Mouse (Mus musculus) lung, embryonic 14.5 days (tissue): Measurements from ENCODE around the gene Atp8b5. TPM values are rescaled to one million over a fixed set of nuclear protein-coding genes. Genes with fewer than 3 reads are reported as not detected.

Experiments used
- ATAC-seq: fragments of 200-750 bp; cut with Nextera tagmentation; 2 replicates; pipeline ENCODE4 v1.8.0; 2017; ENCODE audit warnings: mild to moderate bottlenecking, moderate TSS enrichment, moderate library complexity; ENCODE audit not compliant: insufficient read depth
- DNase-seq: peaks from one replicate; pipeline ENCODE4 v3.0.0-alpha.2; 2015
- H3K27ac ChIP-seq: fragments of 300-500 bp; sonication (generic); 2 replicates; pipeline ENCODE4 v1.5.1; 2014; ENCODE audit warnings: low read depth, mild to moderate bottlenecking, moderate library complexity
- H3K27me3 ChIP-seq: fragments of 300-500 bp; sonication (generic); 2 replicates; pipeline ENCODE4 v1.6.1; 2014; ENCODE audit warnings: low read length, control low read depth; ENCODE audit not compliant: insufficient read depth
- H3K36me3 ChIP-seq: fragments of 300-500 bp; sonication (generic); 2 replicates; pipeline ENCODE4 v1.6.1; 2014; ENCODE audit warnings: control low read depth; ENCODE audit not compliant: insufficient read depth
- H3K4me1 ChIP-seq: fragments of 300-500 bp; sonication (generic); 2 replicates; pipeline ENCODE4 v1.6.1; 2014; ENCODE audit warnings: antibody characterized with exemption, control low read depth; ENCODE audit not compliant: insufficient read depth
- H3K4me2 ChIP-seq: fragments of 300-500 bp; sonication (generic); 2 replicates; pipeline ENCODE4 v1.6.1; 2014; ENCODE audit warnings: mild to moderate bottlenecking
- H3K4me3 ChIP-seq: fragments of 300-500 bp; sonication (generic); 2 replicates; pipeline ENCODE4 v1.5.1; 2014; ENCODE audit warnings: low read depth, low read length
- H3K9ac ChIP-seq: fragments of 300-500 bp; sonication (generic); 2 replicates; pipeline ENCODE4 v1.6.1; 2014
- H3K9me3 ChIP-seq: fragments of 300-500 bp; sonication (generic); 2 replicates; pipeline ENCODE4 v1.6.1; 2016; ENCODE audit warnings: low read depth, low read length, control low read depth
- CTCF ChIP-seq: IDR thresholded peaks from 2 replicates; pipeline ENCODE4 v1.5.1; 2016; ENCODE audit warnings: antibody characterized with exemption, low read depth
- WGBS: fragments of 180-500 bp; shearing (Covaris S2); extraction: QIAGEN DNeasy Blood & Tissue Kit; methylation state at CpG from one replicate; pipeline ENCODE4 v1.1.7; 2014; 5-methylcytosine and 5-hydroxymethylcytosine counted together
- polyA plus RNA-seq: library from polyadenylated mRNA; unstranded; fragments of >200 nt; fragmentation: Nextera tagmentation; extraction: Ambion mirVana; gene quantifications from 2 replicates; pipeline ENCODE4 v1.2.1, GENCODE M21; 2014

The Atp8b5 gene
- polyA plus RNA-seq, 1 experiment from 2014 or later = 0.42 TPM

DNA sequence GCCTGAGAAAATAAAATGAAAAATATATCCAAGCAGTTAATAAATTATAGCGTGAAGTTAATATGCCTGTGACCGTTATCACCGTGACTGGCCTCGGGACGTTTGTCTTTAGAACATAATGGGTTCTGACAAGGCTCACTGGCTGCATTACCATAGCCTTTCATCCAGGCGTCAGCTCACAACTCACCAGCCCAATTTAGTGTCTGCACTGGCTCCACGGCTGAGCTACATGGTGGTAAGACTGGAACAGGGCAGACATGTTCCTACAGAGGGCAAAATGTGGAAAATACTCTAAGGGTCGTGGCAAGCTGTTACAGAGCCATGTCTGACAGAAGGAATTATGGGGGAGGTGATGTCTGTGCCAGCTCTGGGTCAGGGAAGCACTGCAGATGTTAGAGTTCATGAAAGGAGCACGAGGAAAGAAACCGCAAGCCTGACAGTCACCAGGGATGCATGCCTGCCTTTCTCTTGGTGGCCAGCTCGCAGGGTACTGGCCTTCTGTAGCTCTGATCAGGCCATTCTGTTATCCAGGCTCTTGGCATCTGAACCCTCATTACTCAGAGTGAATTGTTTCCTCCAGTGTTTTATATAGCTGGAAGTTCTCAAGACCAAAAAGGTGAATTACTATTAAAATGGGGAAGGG lies 42.9 kb downstream of the Atp8b5 start:
- WGBS = 55% methylated on average over 11 of the region's 11 CpGs
- no peaks in the 10 kb centered on the region for H3K27me3 ChIP-seq
- no peaks in the 10 kb centered on the region for H3K9me3 ChIP-seq
- TF ChIP-seq CTCF = no peak
- no peak overlapping the region for H3K4me3 ChIP-seq
- H3K27ac ChIP-seq = no peak overlapping the region
- no peak overlapping the region for H3K4me2 ChIP-seq
- no peaks in the 10 kb centered on the region for H3K4me1 ChIP-seq
- H3K9ac ChIP-seq = no peak overlapping the region
- ATAC-seq (no peak), DNase-seq (no peak)
- H3K36me3 ChIP-seq = no peaks in the 10 kb centered on the region

DNA sequence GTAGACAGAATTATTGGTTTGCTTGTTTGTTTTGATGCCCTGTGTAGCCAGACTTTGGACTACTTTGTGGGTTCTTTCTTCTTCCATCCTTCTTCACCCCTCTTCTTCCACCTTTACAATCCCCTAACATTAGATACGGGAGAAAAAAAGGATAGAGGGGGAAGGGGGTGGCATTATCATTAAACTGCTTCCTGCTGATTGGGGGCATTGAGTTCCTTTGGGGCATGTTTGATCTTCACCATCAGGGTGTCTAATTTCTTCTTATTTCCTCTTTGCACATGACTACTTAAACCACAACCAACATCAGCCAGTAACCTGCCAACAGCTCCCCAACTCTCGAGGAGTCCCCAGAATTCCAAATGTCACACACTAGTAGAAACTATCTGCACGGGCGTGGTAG lies 54.6 kb downstream of the Atp8b5 start:
- Histone ChIP-seq H3K27me3 (no peaks in the 10 kb centered on the region), H3K27ac (no peak overlapping the region), H3K9ac (no peak overlapping the region), H3K36me3 (no peaks in the 10 kb centered on the region), H3K4me1 (no peaks in the 10 kb centered on the region), H3K9me3 (no peaks in the 10 kb centered on the region), H3K4me3 (no peak overlapping the region), H3K4me2 (no peak overlapping the region)
- 79% methylated on average over 4 of the region's 4 CpGs for WGBS
- no peak for DNase-seq
- no peak for TF ChIP-seq CTCF
- ATAC-seq = no peak

DNA sequence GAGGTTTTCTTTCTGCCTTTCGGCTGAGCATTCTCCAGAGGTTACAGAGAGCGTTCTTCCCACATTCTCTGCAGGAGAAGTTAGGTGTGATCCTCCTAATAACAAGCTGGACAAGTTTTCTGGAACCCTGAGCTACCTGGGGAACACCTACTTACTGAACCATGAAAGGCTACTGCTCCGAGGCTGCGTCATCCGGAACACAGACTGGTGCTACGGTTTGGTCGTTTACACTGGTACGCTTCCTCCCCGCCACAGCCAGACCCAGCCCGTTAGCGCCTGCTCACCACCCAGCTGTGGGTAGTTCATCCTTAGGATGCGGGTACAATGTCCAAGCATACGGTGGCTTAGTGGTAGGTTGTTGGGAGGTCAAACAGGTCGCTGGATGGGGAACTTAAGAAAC lies 55.4 kb downstream of the Atp8b5 start:
- no peaks in the 10 kb centered on the region for H3K9me3 ChIP-seq
- TF ChIP-seq CTCF = no peak
- H3K27me3 ChIP-seq = no peaks in the 10 kb centered on the region
- H3K4me2 ChIP-seq = no peak overlapping the region
- no peak overlapping the region for H3K4me3 ChIP-seq
- no peak overlapping the region for H3K9ac ChIP-seq
- H3K36me3 ChIP-seq = no peaks in the 10 kb centered on the region
- no peak overlapping the region for H3K27ac ChIP-seq
- no peak for DNase-seq
- no peak for ATAC-seq
- H3K4me1 ChIP-seq = no peaks in the 10 kb centered on the region
- WGBS = 79% methylated on average over 14 of the region's 14 CpGs

DNA sequence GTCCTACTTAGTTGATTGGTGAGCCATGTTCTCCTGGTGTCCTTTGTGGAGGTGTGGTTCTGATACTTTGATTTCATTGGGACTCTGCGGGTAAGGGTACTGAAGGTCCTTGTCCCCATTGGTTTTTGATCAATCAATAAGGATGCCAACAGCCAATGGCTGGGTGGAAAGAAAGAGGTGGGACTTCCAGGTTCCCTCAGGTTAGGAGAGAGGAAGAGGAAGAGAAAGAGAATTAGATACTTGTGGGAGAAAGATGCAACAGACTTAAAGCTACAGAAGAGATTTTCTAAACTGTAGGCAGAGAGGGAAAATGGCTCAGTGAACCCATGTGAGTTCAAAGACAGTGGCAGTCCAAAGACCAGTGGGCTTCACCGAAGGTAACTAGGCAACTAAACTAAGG lies 60.2 kb downstream of the Atp8b5 start:
- Histone ChIP-seq H3K36me3 (no peaks in the 10 kb centered on the region), H3K27ac (no peak overlapping the region), H3K9ac (no peak overlapping the region), H3K27me3 (no peaks in the 10 kb centered on the region), H3K4me3 (no peak overlapping the region), H3K4me2 (no peak overlapping the region), H3K4me1 (no peaks in the 10 kb centered on the region), H3K9me3 (no peaks in the 10 kb centered on the region)
- 86% methylated on average over 2 of the region's 2 CpGs for WGBS
- TF ChIP-seq CTCF = no peak
- DNase-seq (no peak), ATAC-seq (no peak)

DNA sequence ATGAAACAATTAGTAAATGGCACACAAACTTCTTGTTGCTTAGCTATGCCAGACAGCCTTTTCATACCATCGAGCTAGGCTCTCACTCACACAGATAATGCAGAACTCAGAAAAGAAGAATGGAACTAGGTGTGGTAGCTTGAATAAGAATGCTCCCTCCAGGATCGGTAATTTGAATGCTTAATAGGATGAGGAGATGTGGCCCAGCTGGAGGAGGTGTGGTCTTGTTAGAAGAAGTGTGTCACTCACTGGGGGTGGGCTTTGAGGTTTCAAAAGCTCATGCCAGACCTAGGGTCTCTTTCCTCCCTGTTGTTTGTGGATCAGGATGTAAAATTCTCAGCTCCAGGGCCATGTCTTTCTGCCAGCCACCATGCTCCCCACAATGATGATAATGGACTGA lies 67.8 kb downstream of the Atp8b5 start:
- no peaks in the 10 kb centered on the region for H3K4me1 ChIP-seq
- H3K4me3 ChIP-seq = no peak overlapping the region
- no peak for TF ChIP-seq CTCF
- no peaks in the 10 kb centered on the region for H3K36me3 ChIP-seq
- H3K4me2 ChIP-seq = no peak overlapping the region
- no peak overlapping the region for H3K9ac ChIP-seq
- 56% methylated on average over 2 of the region's 2 CpGs for WGBS
- DNase-seq = no peak
- H3K9me3 ChIP-seq = 0 out of 2 replicates have a peak, but pooled peaks cover 6% of the 10 kb centered on the region
- H3K27ac ChIP-seq = no peak overlapping the region
- no peaks in the 10 kb centered on the region for H3K27me3 ChIP-seq
- ATAC-seq = no peak

DNA sequence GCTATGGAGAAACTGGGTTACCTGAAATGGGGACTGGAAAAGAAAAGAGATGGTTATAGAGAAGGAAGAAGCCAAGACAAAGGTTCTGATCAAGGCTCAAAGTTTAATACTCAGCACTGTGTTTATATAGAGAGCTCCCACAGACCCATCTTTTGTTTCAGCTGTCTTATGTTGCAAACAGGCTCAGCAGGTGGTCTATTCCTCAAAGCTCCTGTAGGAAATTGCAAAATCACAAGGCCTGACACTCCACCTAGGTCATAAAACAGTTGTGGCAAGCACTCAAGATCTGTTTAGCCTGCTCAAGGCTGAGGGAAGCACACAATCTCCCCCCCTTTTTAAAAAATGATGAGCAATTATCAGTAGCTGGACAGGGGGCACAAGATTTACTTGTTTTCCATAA lies 69.2 kb downstream of the Atp8b5 start:
- Histone ChIP-seq H3K36me3 (no peaks in the 10 kb centered on the region), H3K4me3 (no peak overlapping the region), H3K27ac (no peak overlapping the region), H3K27me3 (no peaks in the 10 kb centered on the region), H3K9ac (no peak overlapping the region), H3K4me1 (no peaks in the 10 kb centered on the region), H3K9me3 (0 out of 2 replicates have a peak, but pooled peaks cover 6% of the 10 kb centered on the region), H3K4me2 (no peak overlapping the region)
- DNase-seq (no peak), ATAC-seq (no peak)
- TF ChIP-seq CTCF = no peak

DNA sequence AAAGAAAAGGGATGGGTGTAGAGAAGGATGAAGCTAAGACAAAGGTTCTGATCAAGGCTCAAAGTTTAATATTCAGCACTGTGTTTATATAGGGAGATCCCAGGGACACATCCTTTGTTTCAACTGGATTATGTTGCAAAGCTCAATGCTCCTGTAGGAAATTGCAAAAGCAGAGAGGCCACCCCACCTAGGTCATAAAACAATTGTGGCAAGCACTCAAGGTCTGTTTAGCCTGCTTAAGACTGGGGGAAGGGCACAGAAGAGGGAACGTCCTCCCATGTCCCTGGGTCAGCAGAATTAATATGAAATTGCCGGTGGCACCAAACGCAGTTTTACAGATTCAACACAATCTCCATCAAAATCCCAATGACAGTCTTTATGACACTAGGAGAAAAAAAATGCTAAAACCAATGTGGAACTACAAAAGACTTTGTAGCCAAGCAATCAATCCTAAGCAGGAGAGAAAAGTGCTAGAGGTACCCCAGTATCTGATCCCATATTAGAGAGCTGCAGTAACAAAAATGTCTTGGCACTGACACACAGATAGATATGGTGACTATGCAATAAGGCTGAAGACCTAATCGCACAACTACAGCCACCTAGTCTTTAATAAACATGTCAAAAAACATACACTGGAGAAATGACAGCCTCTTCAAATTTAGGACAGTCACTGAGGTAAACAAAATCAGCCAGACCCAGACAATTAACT lies 73.3 kb downstream of the Atp8b5 start:
- Histone ChIP-seq H3K4me3 (no peak overlapping the region), H3K9ac (no peak overlapping the region), H3K36me3 (no peaks in the 10 kb centered on the region), H3K4me1 (no peaks in the 10 kb centered on the region), H3K27ac (no peak overlapping the region), H3K27me3 (no peaks in the 10 kb centered on the region), H3K4me2 (no peak overlapping the region), H3K9me3 (0 out of 2 replicates have a peak, but pooled peaks cover 6% of the 10 kb centered on the region)
- ATAC-seq = no peak
- DNase-seq = no peak
- WGBS = 71% methylated on average over 4 of the region's 4 CpGs
- TF ChIP-seq CTCF = no peak
